Mouse (Mus musculus): ENCODE measurements around the gene Phkg1. TPM values are rescaled to one million over a fixed set of nuclear protein-coding genes. Genes with fewer than 3 reads are reported as not detected.

Gene Phkg1
- polyA plus RNA-seq, 1 experiment from 2014 or later, result 0.14 TPM

Other genes starting within 250 kb of the Phkg1 start
- gene Zfp11, start 228.4 kb downstream of the Phkg1 start, polyA plus RNA-seq (2014; fragmentation: Nextera tagmentation; extraction: Ambion mirVana), result 7.4 and 7.5 TPM in 2 replicates
- not detected in 2 replicates for gene Sept14, start 190.0 kb downstream of the Phkg1 start, polyA plus RNA-seq (2014; fragmentation: Nextera tagmentation; extraction: Ambion mirVana)
- 167 and 186 TPM in 2 replicates for gene Mrps17, start 183.1 kb downstream of the Phkg1 start, polyA plus RNA-seq (2014; fragmentation: Nextera tagmentation; extraction: Ambion mirVana)
- gene Nipsnap2, start 173.5 kb downstream of the Phkg1 start, polyA plus RNA-seq (2014; fragmentation: Nextera tagmentation; extraction: Ambion mirVana), result 82.1 and 85.7 TPM in 2 replicates
- gene Psph, start 111.1 kb downstream of the Phkg1 start, polyA plus RNA-seq (2014; fragmentation: Nextera tagmentation; extraction: Ambion mirVana), result 39.8 and 40.0 TPM in 2 replicates
- 45.4 and 48.7 TPM in 2 replicates for gene Sumf2, start 51.6 kb downstream of the Phkg1 start, polyA plus RNA-seq (2014; fragmentation: Nextera tagmentation; extraction: Ambion mirVana)
- gene Chchd2, start 11.1 kb downstream of the Phkg1 start, polyA plus RNA-seq (2014; fragmentation: Nextera tagmentation; extraction: Ambion mirVana), result 935 and 992 TPM in 2 replicates
- gene Zbed5, start 2.8 kb downstream of the Phkg1 start, polyA plus RNA-seq (2014; fragmentation: Nextera tagmentation; extraction: Ambion mirVana), result 8.2 and 9.2 TPM in 2 replicates
- gene Nupr1l, start 10.0 kb upstream of the Phkg1 start, polyA plus RNA-seq (2014; fragmentation: Nextera tagmentation; extraction: Ambion mirVana), result 5.1 and 5.7 TPM in 2 replicates
- gene Vkorc1l1, start 43.4 kb upstream of the Phkg1 start, polyA plus RNA-seq (2014; fragmentation: Nextera tagmentation; extraction: Ambion mirVana), result 28.5 and 34.1 TPM in 2 replicates
- 33.2 and 35.0 TPM in 2 replicates for gene Gusb, start 104.5 kb upstream of the Phkg1 start, polyA plus RNA-seq (2014; fragmentation: Nextera tagmentation; extraction: Ambion mirVana)
- gene Asl, start 130.7 kb upstream of the Phkg1 start, polyA plus RNA-seq (2014; fragmentation: Nextera tagmentation; extraction: Ambion mirVana), result 26.0 and 34.1 TPM in 2 replicates
- 42.2 and 44.8 TPM in 2 replicates for gene Crcp, start 130.7 kb upstream of the Phkg1 start, polyA plus RNA-seq (2014; fragmentation: Nextera tagmentation; extraction: Ambion mirVana)
- 61.5 and 63.7 TPM in 2 replicates for gene Tpst1, start 174.8 kb upstream of the Phkg1 start, polyA plus RNA-seq (2014; fragmentation: Nextera tagmentation; extraction: Ambion mirVana)
- gene Kctd7, start 246.3 kb upstream of the Phkg1 start, polyA plus RNA-seq (2014; fragmentation: Nextera tagmentation; extraction: Ambion mirVana), result 5.7 and 6.6 TPM in 2 replicates

Measured in hindbrain, embryonic 11.5 days (tissue).